Mouse (Mus musculus): ENCODE data around the gene Clec3b. TPM values are rescaled to one million over a fixed set of nuclear protein-coding genes. Genes with fewer than 3 reads are reported as not detected.

The Clec3b gene
- total and polyA plus RNA-seq, 2 experiments from 2014 or later: 1.6 to 3.9 TPM

DNA sequence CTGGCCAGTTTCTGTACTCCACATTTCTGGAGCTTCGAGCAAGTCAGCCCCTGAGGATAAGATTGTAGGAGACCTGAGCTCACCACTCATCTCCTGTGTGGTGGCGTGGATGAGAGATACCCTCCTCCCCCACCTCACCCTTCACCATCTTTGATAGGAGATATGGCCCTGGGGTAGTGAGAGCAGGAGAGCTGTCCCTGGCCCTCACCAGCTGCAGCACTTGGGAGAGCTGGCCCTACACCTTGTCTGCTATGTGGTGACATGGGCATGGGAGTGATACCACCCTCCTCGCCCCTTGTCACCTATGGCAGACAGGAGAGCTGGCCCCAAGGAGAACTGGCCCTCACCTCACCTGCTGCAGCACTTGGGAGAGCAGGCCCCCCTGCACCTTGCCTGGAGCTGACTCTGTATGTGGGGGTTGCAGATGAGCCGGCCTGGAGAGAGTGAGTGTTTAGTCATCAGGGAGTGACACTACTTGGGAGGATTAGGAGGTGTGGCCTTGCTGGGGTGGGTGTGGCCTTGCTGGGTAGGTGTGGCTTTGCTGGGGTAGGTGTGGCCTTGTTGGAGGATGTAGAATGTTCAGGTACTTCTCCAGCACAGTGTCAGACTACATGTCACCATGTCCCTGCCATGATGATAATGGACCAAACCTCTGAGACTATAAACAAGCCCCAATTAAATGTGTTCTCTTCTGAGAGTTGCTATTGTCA, 12.4 kb downstream of the Clec3b start:
- Histone ChIP-seq H3K9me3 (ENCODE audit: low read length) (no peaks in the 10 kb centered on the region), H3K27ac (ENCODE audit: low read depth, low read length) (no peak overlapping the region), H3K36me3 (ENCODE audit: insufficient read depth) (no peaks in the 10 kb centered on the region), H3K27me3 (ENCODE audit: insufficient read depth, low read length) (no peaks in the 10 kb centered on the region), H3K4me1 (ENCODE audit: insufficient read depth) (no peaks in the 10 kb centered on the region), H3K4me2 (ENCODE audit: low read depth) (no peak overlapping the region), H3K4me3 (ENCODE audit: low read depth, low read length) (no peak overlapping the region), H3K9ac (no peak overlapping the region)
- ATAC-seq (no peak), DNase-seq (no peak)
- 88% methylated on average over 4 of the region's 4 CpGs for WGBS
- no peak for TF ChIP-seq CTCF (IDR thresholded peaks at IDR 0.05; ENCODE audit: low read depth)

DNA sequence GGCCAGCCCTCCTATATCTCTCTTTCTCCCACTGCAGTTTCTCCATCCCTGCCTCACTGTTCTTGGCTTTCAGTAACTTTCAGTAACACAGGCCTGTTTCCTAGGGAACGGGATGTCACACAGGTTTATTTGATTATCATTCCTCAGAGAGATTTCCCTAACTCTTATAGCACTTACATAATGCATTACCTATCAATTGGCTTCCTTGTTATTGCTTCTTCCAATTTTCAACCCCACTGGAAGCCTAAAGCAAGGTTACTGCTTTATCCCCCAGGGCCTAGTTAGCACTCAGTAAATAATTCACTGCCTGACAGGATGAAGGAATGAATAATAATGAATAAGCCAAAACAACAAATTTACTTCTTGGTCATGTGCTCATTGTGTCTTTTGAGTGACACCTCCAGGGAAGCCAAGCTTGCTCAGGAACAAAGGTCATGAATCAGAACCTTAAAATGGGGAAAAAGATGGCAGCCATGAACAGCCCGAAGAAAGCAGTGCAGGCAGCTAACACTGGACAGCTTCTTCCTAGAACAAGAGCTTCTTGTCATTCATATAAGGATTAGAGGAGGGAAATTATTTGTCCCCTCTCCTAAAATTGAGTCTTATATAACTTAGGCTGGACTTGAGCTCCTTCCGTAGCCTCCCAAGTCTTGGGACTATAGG, 15.2 kb downstream of the Clec3b start:
- DNase-seq: no peak
- peak; percentile 50; the same call in 1 of the 2 replicates for ATAC-seq
- WGBS: 76% methylated on average over 3 of the region's 3 CpGs

DNA sequence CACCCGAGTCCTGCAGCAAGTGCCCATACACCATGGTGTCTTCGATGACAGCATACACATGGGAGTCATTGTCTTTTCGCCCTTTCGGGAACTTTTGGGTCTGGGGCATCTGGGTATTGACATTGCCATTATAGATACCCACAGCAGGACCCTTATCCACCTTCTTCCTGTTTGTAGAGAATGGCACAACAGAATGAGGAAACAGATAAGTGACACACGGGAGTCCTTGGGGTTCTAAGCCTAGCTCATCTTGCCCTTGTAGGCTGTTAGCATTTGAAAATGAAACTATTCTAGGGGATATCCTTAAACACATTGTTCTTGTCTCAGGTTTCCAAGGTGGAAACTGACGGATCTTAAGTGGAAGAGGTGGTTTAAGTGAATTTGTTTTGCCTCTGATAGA, 23.0 kb downstream of the Clec3b start:
- 90% methylated on average over 6 of the region's 6 CpGs for WGBS

More for the DNA sequence above, 15.2 kb downstream of the Clec3b start:
- Histone ChIP-seq H3K4me2 (ENCODE audit: low read depth) (no peak overlapping the region), H3K27ac (ENCODE audit: low read depth, low read length) (no peak overlapping the region), H3K27me3 (ENCODE audit: insufficient read depth, low read length) (no peaks in the 10 kb centered on the region), H3K9ac (no peak overlapping the region), H3K9me3 (ENCODE audit: low read length) (no peaks in the 10 kb centered on the region), H3K4me1 (ENCODE audit: insufficient read depth) (no peaks in the 10 kb centered on the region), H3K4me3 (ENCODE audit: low read depth, low read length) (no peak overlapping the region), H3K36me3 (ENCODE audit: insufficient read depth) (no peaks in the 10 kb centered on the region)
- TF ChIP-seq CTCF (IDR thresholded peaks at IDR 0.05; ENCODE audit: low read depth): no peak

DNA sequence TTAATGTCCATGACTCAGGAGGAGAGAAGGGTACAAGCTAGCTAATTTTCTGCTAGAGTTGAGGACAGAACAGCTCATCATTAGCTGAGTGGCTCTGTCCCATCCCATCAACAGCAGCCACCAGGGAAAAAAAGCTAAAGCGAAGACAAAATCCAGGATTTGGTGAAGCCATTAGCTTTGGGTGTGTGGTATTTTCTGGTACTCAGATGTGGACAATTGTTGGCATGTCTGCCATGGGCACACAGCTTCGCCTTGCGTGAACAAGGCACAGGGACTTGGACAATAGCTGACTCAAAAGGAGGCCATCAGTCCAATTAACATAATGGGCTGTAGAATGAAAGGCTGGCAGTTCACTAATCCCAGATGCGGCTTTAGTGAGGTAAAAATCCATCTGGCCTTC, 23.6 kb downstream of the Clec3b start:
- no peaks in the 10 kb centered on the region for H3K4me1 ChIP-seq (ENCODE audit: insufficient read depth)
- WGBS: 18% methylated on average over 4 of the region's 4 CpGs
- H3K36me3 ChIP-seq (ENCODE audit: insufficient read depth): no peaks in the 10 kb centered on the region
- no peak for TF ChIP-seq CTCF (IDR thresholded peaks at IDR 0.05; ENCODE audit: low read depth)
- H3K4me3 ChIP-seq (ENCODE audit: low read depth, low read length): no peak overlapping the region
- H3K9ac ChIP-seq: no peak overlapping the region
- no peaks in the 10 kb centered on the region for H3K9me3 ChIP-seq (ENCODE audit: low read length)
- no peak overlapping the region for H3K27ac ChIP-seq (ENCODE audit: low read depth, low read length)
- no peak overlapping the region for H3K4me2 ChIP-seq (ENCODE audit: low read depth)
- no peak for DNase-seq
- no peak for ATAC-seq
- no peaks in the 10 kb centered on the region for H3K27me3 ChIP-seq (ENCODE audit: insufficient read depth, low read length)

More for the DNA sequence above, 23.0 kb downstream of the Clec3b start:
- no peak for ATAC-seq
- TF ChIP-seq CTCF (IDR thresholded peaks at IDR 0.05; ENCODE audit: low read depth): no peak
- Histone ChIP-seq H3K36me3 (ENCODE audit: insufficient read depth) (no peaks in the 10 kb centered on the region), H3K4me1 (ENCODE audit: insufficient read depth) (no peaks in the 10 kb centered on the region), H3K9me3 (ENCODE audit: low read length) (no peaks in the 10 kb centered on the region), H3K4me3 (ENCODE audit: low read depth, low read length) (no peak overlapping the region), H3K27ac (ENCODE audit: low read depth, low read length) (no peak overlapping the region), H3K4me2 (ENCODE audit: low read depth) (no peak overlapping the region), H3K27me3 (ENCODE audit: insufficient read depth, low read length) (no peaks in the 10 kb centered on the region), H3K9ac (no peak overlapping the region)
- no peak for DNase-seq

DNA sequence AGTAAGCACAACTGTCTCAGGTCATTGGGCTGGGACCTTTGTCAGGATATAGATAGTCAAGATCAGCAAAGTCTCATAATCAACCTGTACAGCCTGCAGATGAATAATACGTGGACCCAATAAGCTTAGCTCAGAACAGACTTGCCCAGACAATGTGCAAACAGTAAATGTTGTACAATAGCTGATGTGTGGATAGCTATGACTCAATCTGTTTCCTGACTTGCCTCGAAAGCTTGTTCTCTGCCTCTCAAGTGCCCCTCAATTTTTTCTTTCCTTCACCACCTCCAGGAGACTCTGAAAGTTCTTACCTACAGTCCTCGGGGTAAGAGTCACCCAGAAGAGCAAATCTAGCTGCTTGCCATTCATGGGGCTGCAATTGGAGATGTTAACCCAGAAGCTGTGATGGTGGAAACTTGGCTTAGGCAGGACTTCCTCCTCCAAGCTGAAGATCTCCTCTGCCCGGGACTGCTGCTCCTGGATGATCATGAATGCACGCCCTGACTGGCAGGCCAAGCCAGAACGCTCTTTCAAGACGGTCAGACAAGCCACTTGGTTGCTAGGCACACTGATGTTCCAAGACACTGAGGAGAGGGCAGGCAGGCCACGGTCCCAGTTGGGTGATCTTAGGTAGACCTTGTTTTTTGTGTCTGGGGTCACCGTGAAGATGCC, 26.8 kb downstream of the Clec3b start:
- 88% methylated on average over 9 of the region's 9 CpGs for WGBS
- Histone ChIP-seq H3K36me3 (ENCODE audit: insufficient read depth) (no peaks in the 10 kb centered on the region), H3K9ac (no peak overlapping the region), H3K9me3 (ENCODE audit: low read length) (no peaks in the 10 kb centered on the region), H3K4me3 (ENCODE audit: low read depth, low read length) (no peak overlapping the region), H3K27ac (ENCODE audit: low read depth, low read length) (no peak overlapping the region), H3K27me3 (ENCODE audit: insufficient read depth, low read length) (no peaks in the 10 kb centered on the region), H3K4me1 (ENCODE audit: insufficient read depth) (no peaks in the 10 kb centered on the region), H3K4me2 (ENCODE audit: low read depth) (no peak overlapping the region)
- no peak for TF ChIP-seq CTCF (IDR thresholded peaks at IDR 0.05; ENCODE audit: low read depth)
- DNase-seq (no peak), ATAC-seq (no peak)

DNA sequence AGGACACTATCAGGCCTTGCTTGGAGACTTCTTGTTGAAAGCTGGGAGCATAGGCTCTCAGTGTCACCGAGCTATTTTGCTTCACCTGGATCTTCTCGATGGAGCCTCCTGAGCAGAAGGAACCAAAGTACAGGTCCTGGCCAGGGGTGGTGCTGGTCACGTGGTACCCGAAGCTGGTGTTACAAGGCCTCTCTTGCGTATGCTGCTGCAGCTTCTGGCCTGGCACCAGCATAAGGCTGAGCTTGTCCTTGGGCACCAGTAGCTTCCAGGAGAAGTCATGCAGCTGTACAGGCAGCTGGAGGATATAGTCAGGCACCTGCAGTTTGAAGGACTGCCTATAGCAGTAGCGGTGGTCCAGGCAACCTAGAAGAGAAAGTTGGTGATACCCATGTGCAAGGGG, 29.3 kb downstream of the Clec3b start:
- ATAC-seq (no peak), DNase-seq (no peak)
- no peak for TF ChIP-seq CTCF (IDR thresholded peaks at IDR 0.05; ENCODE audit: low read depth)
- 88% methylated on average over 6 of the region's 6 CpGs for WGBS
- H3K4me3 ChIP-seq (ENCODE audit: low read depth, low read length): no peak overlapping the region
- H3K27me3 ChIP-seq (ENCODE audit: insufficient read depth, low read length): no peaks in the 10 kb centered on the region
- no peak overlapping the region for H3K9ac ChIP-seq
- no peak overlapping the region for H3K4me2 ChIP-seq (ENCODE audit: low read depth)
- H3K27ac ChIP-seq (ENCODE audit: low read depth, low read length): no peak overlapping the region
- H3K4me1 ChIP-seq (ENCODE audit: insufficient read depth): no peaks in the 10 kb centered on the region
- no peaks in the 10 kb centered on the region for H3K9me3 ChIP-seq (ENCODE audit: low read length)
- H3K36me3 ChIP-seq (ENCODE audit: insufficient read depth): no peaks in the 10 kb centered on the region

DNA sequence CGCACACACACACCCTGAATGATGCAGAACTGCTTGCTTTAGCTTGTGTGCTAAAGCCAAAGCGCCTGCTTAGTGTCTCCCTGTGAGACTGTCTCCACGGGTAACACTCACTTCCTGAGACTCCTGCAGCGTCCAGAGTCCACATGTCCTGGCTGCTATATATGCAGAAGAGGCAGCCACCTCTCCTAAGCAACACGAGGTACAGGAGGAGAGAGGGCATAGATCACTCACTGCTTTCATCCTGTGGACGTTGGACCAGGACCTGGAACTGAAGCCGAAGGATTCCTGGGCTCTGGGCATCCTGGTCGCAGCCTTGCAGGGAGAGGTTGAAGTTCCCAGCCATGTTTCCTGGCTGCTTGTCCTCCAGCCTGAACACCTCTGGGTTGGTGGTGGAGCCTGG, 32.5 kb downstream of the Clec3b start:
- DNase-seq: no peak
- 78% methylated on average over 8 of the region's 8 CpGs for WGBS
- H3K9ac ChIP-seq: no peak overlapping the region

More for the DNA sequence above, 32.5 kb downstream of the Clec3b start:
- H3K36me3 ChIP-seq (ENCODE audit: insufficient read depth): no peaks in the 10 kb centered on the region
- no peak for ATAC-seq
- no peak overlapping the region for H3K4me2 ChIP-seq (ENCODE audit: low read depth)
- TF ChIP-seq CTCF (IDR thresholded peaks at IDR 0.05; ENCODE audit: low read depth): no peak
- no peak overlapping the region for H3K4me3 ChIP-seq (ENCODE audit: low read depth, low read length)
- no peaks in the 10 kb centered on the region for H3K9me3 ChIP-seq (ENCODE audit: low read length)
- no peaks in the 10 kb centered on the region for H3K27me3 ChIP-seq (ENCODE audit: insufficient read depth, low read length)
- no peak overlapping the region for H3K27ac ChIP-seq (ENCODE audit: low read depth, low read length)
- H3K4me1 ChIP-seq (ENCODE audit: insufficient read depth): no peaks in the 10 kb centered on the region
